Mouse (Mus musculus): ENCODE measurements around the gene Pkp4.
"Not testable (repeated sequence)": the region's sequence is repeated elsewhere in the genome, so short reads cannot be mapped to it uniquely, and the experiment has no call there.

The Pkp4 gene

GRCm38 (mm10) chr2:59394651-59395050 is 234.0 kb downstream of the Pkp4 start:
- no peak for DNase-seq

GRCm38 (mm10) chr2:59395160-59395650 is 234.6 kb downstream of the Pkp4 start:
- DNase-seq: not testable (repeated sequence)

DNA sequence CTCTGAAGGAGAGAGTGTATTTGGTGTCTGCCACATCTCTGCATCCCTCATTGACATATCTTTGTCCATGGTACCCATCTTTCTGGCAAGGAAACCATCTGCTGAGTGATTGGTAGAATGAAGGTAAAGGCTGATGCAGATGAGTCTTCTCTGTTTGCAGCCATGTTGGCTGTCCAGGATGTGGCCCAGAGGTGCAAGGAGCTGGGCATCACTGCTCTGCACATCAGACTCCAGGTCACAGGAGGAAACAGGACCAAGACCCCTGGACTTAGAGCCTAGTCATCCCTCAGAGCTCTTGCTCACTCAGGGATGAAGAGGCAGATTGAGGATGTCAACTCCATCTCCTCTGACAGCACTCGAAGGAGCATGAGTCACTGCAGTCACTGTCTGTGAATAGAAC is 235.9 kb downstream of the Pkp4 start:
- no peak for DNase-seq

GRCm38 (mm10) chr2:59397531-59397930 is 236.9 kb downstream of the Pkp4 start:
- DNase-seq: no peak

DNA sequence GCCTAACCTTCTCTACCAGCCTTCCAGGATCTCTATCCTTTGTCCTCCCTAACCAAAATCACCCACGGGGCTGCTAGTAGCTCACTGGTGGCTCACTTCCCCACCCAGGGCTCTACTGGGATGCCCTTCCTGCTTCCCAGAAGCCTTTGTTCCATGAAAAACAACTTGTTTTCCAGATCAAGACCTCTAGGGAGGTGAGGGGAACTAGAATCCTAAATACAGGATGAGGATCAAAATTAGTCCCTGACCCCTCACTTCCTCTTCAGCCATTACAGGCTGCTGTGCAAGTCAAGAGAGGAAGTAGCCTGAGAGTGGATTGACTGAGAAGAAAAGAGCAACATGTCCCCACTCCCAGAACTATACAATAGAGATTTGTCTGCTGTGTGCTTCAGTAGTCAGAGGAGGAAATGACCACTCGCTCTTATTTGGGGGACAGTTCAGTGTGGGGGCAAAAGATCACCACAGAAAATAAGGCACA is 240.3 kb downstream of the Pkp4 start:
- DNase-seq: no peak

GRCm38 (mm10) chr2:59401841-59402461 is 241.3 kb downstream of the Pkp4 start:
- DNase-seq: peak; percentile 45 to 62

- DNase-seq: no peak
Measured at GRCm38 (mm10) chr2:59404022-59404421, 243.4 kb downstream of the Pkp4 start.
